Mouse (Mus musculus) liver, adult 2 months (tissue): Measurements from ENCODE around the gene Hrh1.

Source experiments
- CTCF ChIP-seq: fragments of 200-500 bp; IDR thresholded peaks from 2 replicates; pipeline ENCODE4 v1.5.1; 2011; ENCODE audit warnings: low read depth, low read length, control low read depth
- POLR2A ChIP-seq: fragments of 200-500 bp; IDR thresholded peaks from 2 replicates; pipeline ENCODE4 v1.6.1; 2011; ENCODE audit warnings: low read length, control low read depth; ENCODE audit not compliant: insufficient read depth; ENCODE audit errors: extremely low read depth

- TF ChIP-seq CTCF (no peak), POLR2A (no peak)
These were observed 30.1 kb upstream of the Hrh1 start for GRCm38 (mm10) chr6:114367681-114368080.
